Mouse (Mus musculus) intestine, postnatal 0 days (tissue): Measurements from ENCODE around the gene Tnrc6c. TPM values are rescaled to one million over a fixed set of nuclear protein-coding genes. Genes with fewer than 3 reads are reported as not detected.

Experiments
- ATAC-seq: fragments of 200-750 bp; cut with Nextera tagmentation; 2 replicates; pipeline ENCODE4 v1.8.0; 2017; ENCODE audit warnings: mild to moderate bottlenecking, moderate TSS enrichment, moderate library complexity
- H3K27ac ChIP-seq: fragments of 300-500 bp; sonication (generic); 2 replicates; pipeline ENCODE4 v1.5.1; 2014; ENCODE audit warnings: mild to moderate bottlenecking, low read depth, low read length, moderate library complexity
- H3K27me3 ChIP-seq: fragments of 300-500 bp; sonication (generic); replicated peaks from 2 replicates; pipeline ENCODE4 v1.6.1; 2014; ENCODE audit warnings: low read length, mixed read lengths; ENCODE audit not compliant: control insufficient read depth, insufficient read depth
- H3K36me3 ChIP-seq: fragments of 300-500 bp; sonication (generic); 2 replicates; pipeline ENCODE4 v1.6.1; 2014; ENCODE audit warnings: mild to moderate bottlenecking, moderate library complexity; ENCODE audit not compliant: control insufficient read depth, insufficient read depth
- H3K4me1 ChIP-seq: fragments of 300-500 bp; sonication (generic); replicated peaks from 2 replicates; pipeline ENCODE4 v1.6.1; 2014; ENCODE audit warnings: antibody characterized with exemption, low read length, mixed read lengths; ENCODE audit not compliant: control insufficient read depth, insufficient read depth
- H3K4me2 ChIP-seq: fragments of 300-500 bp; sonication (generic); replicated peaks from 2 replicates; pipeline ENCODE4 v1.6.1; 2014; ENCODE audit warnings: low read depth, mild to moderate bottlenecking, moderate library complexity
- H3K4me3 ChIP-seq: fragments of 300-500 bp; sonication (generic); 2 replicates; pipeline ENCODE4 v1.5.1; 2014; ENCODE audit warnings: low read depth, low read length
- H3K9ac ChIP-seq: fragments of 300-500 bp; sonication (generic); 2 replicates; pipeline ENCODE4 v1.6.1; 2014; ENCODE audit warnings: mild to moderate bottlenecking, low read depth, low read length
- H3K9me3 ChIP-seq: fragments of 300-500 bp; sonication (generic); 2 replicates; pipeline ENCODE4 v1.6.1; 2016; ENCODE audit warnings: mixed run types; ENCODE audit not compliant: control insufficient read depth
- CTCF ChIP-seq: sonication (generic); IDR thresholded peaks from 2 replicates; pipeline ENCODE4 v1.5.1; 2016; ENCODE audit warnings: low read depth, mild to moderate bottlenecking, control low read depth, antibody characterized with exemption, moderate library complexity
- WGBS: fragments of 180-500 bp; shearing (Covaris S2); extraction: QIAGEN DNeasy Blood & Tissue Kit; methylation state at CpG from one replicate; pipeline ENCODE4 v1.1.7; 2014; 5-methylcytosine and 5-hydroxymethylcytosine counted together
- polyA plus RNA-seq: library from polyadenylated mRNA; unstranded; fragments of >200 nt; fragmentation: Nextera tagmentation; extraction: Ambion mirVana; gene quantifications from 2 replicates; pipeline ENCODE4 v1.2.1, GENCODE M21; 2015

Gene Tnrc6c
- polyA plus RNA-seq, 1 experiment from 2014 or later: 6.1 TPM

DNA sequence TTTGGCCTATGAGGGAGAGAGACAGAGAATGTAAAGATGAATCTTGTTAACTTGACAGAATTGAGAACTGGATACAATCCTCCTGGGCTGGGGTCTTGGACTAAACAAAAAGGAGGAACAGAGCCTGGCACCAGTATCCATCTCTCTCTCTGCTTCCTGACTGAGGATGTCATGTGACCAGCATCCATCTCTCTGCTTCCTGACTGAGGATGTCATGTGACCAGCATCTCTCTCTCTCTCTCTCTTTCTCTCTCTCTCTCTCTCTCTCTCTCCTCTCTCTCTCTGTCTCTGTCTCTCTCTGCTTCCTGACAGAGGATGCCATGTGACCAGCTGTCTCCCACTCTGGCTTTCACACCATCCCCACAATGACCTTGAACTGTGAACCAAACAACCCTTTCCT is 43.5 kb upstream of the Tnrc6c start:
- H3K9ac ChIP-seq: no peak overlapping the region
- H3K36me3 ChIP-seq: no peaks in the 10 kb centered on the region
- no peak for ATAC-seq
- TF ChIP-seq CTCF: no peak
- no peak overlapping the region for H3K4me3 ChIP-seq
- H3K27ac ChIP-seq: no peak overlapping the region
- H3K4me2 ChIP-seq: peak overlapping the region; percentile 56
- 0 out of 2 replicates have a peak, but pooled peaks cover 11% of the 10 kb centered on the region for H3K27me3 ChIP-seq
- H3K9me3 ChIP-seq: no peaks in the 10 kb centered on the region
- H3K4me1 ChIP-seq: 0 out of 2 replicates have a peak, but pooled peaks cover 2% of the 10 kb centered on the region

DNA sequence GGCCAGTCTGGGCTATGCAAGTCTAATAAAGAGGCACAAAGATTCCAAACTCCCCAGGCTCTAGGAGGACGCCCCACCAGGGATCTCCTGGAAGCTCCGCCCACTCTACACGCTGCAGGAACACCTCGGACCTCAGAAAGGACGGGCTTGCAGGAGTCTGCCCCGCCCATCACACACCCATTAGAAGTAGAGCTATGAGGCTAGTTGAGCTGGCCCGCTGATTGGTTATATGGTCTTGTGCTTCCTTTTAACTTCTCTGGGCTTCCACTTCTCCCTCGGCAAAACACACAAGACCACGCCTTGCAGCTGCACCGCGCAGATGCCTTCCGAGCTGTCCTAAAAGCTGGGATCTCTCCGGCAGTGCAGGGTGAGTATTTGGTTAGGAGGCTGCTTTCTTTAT is 43.0 kb upstream of the Tnrc6c start:
- H3K27me3 ChIP-seq: 0 out of 2 replicates have a peak, but pooled peaks cover 11% of the 10 kb centered on the region
- H3K4me3 ChIP-seq: peak overlapping the region; percentile 23
- H3K4me1 ChIP-seq: 0 out of 2 replicates have a peak, but pooled peaks cover 2% of the 10 kb centered on the region
- H3K4me2 ChIP-seq: peak overlapping the region; percentile 56
- H3K27ac ChIP-seq: no peak overlapping the region
- WGBS: under 1% methylated on average over 13 of the region's 13 CpGs
- TF ChIP-seq CTCF: no peak
- no peaks in the 10 kb centered on the region for H3K36me3 ChIP-seq
- peak; percentile 77 for ATAC-seq
- no peaks in the 10 kb centered on the region for H3K9me3 ChIP-seq
- H3K9ac ChIP-seq: no peak overlapping the region

DNA sequence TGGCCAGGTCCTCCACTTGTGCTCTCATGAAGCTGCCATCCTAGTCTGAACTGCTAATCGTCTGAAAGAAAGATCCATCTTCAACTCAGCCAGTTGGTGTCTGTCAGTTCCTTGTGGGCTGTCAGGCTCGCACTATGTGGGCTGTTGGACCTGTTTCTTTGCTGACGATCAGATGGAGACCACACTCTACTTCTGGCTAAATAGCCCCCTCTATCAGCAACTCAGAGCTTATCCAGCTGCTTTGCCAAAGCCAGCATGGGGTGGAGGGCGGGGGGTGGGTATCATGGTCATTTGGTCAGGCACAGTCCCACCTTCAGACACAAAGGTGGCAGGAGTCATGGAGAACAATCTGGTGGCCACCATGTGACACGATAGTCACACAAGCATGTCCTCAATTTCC is 42.2 kb upstream of the Tnrc6c start:
- Histone ChIP-seq H3K4me3 (no peak overlapping the region), H3K9ac (no peak overlapping the region), H3K9me3 (no peaks in the 10 kb centered on the region), H3K27ac (no peak overlapping the region), H3K4me2 (no peak overlapping the region), H3K36me3 (no peaks in the 10 kb centered on the region), H3K4me1 (no peaks in the 10 kb centered on the region), H3K27me3 (peaks cover 18% of the 10 kb centered on the region; the same call in 1 of the 2 replicates)
- no peak for ATAC-seq
- WGBS: 36% methylated on average over 5 of the region's 5 CpGs
- peak; percentile 34 for TF ChIP-seq CTCF

DNA sequence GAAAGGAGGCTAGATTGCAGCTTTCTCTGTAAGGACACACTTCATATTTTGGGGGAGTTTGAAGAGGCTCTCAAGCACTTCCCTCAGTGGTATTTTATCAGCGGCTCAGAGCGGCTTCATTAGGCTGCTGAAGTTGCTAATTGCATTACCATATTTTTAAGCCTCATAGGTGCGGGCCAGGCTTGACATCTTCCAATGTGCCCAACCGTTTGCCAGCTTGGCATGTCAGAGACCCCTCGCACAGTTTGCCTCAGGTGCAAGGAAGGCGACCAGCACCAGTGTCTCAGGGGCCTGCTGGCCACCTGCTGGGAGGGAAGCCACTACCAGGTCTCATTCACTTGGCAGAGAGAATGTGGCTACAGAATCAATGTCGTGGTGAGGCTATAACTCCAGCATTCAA is 41.2 kb upstream of the Tnrc6c start:
- no peak overlapping the region for H3K4me3 ChIP-seq
- WGBS: 60% methylated on average over 7 of the region's 7 CpGs

DNA sequence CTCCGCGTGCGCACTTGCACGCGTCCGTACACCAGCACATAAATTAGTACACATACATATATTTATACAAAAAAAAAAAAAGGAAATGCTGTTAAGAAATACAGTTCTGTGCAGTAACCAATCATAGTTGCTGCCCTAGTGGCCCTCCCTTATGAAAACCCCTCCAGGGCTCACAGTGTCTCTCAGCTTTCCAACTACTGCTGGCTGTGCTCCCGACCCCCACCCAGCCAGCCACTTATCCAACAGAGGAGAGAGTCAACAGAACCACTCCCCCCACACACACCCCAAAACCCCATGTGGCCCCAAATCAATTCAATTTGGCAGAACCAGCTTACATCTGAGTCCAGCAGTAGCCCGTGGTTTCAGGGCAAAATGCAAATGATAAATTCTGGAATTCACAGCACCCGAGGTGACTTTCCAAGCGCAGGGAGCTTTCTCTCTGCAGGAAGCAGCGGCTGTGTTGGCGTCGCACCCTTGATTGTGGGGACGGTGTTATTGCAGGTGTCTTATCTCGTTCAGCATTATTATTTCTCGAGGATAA is 36.7 kb upstream of the Tnrc6c start:
- no peak for ATAC-seq
- Histone ChIP-seq H3K27ac (no peak overlapping the region), H3K36me3 (no peaks in the 10 kb centered on the region), H3K9me3 (no peaks in the 10 kb centered on the region), H3K9ac (no peak overlapping the region), H3K4me3 (no peak overlapping the region), H3K4me1 (peaks cover 10% of the 10 kb centered on the region), H3K4me2 (peak overlapping the region; percentile 21; the same call in 1 of the 2 replicates), H3K27me3 (peaks cover 17% of the 10 kb centered on the region)
- WGBS: 12% methylated on average over 16 of the region's 16 CpGs
- no peak for TF ChIP-seq CTCF

More for the DNA sequence above, 41.2 kb upstream of the Tnrc6c start:
- no peak overlapping the region for H3K27ac ChIP-seq
- no peaks in the 10 kb centered on the region for H3K9me3 ChIP-seq
- no peak for TF ChIP-seq CTCF
- no peak for ATAC-seq
- H3K27me3 ChIP-seq: peaks cover 25% of the 10 kb centered on the region; the same call in 1 of the 2 replicates
- H3K4me2 ChIP-seq: no peak overlapping the region
- peaks cover 5% of the 10 kb centered on the region for H3K4me1 ChIP-seq
- H3K36me3 ChIP-seq: no peaks in the 10 kb centered on the region
- H3K9ac ChIP-seq: no peak overlapping the region

DNA sequence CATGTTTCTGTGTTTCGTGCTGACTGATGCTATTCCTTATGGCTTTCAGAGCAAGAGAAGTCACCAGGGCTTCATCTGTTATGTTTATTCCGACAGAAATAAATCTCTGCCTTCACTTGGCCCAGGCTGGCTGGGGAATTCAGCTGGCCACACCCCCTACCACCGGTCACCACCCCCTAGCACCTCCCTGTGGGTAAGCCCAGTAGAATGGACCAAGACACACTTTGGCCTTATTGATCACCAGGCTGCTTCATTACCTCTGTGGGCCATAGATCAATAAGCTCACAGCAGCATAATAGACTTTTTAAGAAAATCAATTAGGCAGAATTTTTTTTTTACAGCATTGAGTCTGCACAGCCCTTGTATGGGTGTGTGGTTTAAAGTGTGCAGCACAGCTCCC is 35.9 kb upstream of the Tnrc6c start:
- H3K27ac ChIP-seq: no peak overlapping the region
- no peak for ATAC-seq
- no peaks in the 10 kb centered on the region for H3K36me3 ChIP-seq
- no peak for TF ChIP-seq CTCF
- no peak overlapping the region for H3K9ac ChIP-seq
- H3K9me3 ChIP-seq: no peaks in the 10 kb centered on the region
- H3K27me3 ChIP-seq: peaks cover 14% of the 10 kb centered on the region
- H3K4me1 ChIP-seq: peaks cover 10% of the 10 kb centered on the region
- H3K4me2 ChIP-seq: 0 out of 2 replicates have a peak overlapping the region, but pooled peaks have one; percentile 21
- no peak overlapping the region for H3K4me3 ChIP-seq
- 9% methylated on average over 3 of the region's 3 CpGs for WGBS

DNA sequence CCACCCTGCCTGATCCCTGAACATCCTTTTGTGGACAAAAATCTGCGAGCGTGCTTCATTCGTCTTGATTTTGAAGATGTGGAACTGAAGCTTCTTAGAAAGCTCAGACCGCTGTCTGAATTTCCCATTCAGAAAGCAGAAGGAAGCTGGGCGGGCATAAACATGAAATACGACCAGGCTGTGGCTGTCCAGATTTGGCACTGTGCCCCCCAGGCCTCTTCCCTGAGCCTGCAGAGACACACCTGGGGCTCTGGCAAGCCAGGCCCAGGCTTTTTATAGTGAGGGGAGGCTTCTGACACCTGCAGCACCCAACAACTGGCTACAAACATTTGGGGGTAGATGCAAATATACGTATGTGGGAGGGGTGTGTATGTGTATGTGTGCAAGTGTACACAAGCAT is 35.3 kb upstream of the Tnrc6c start:
- no peak overlapping the region for H3K4me2 ChIP-seq
- no peak overlapping the region for H3K4me3 ChIP-seq
- H3K36me3 ChIP-seq: no peaks in the 10 kb centered on the region
- no peak overlapping the region for H3K27ac ChIP-seq
- no peaks in the 10 kb centered on the region for H3K9me3 ChIP-seq
- ATAC-seq: no peak
- TF ChIP-seq CTCF: no peak
- no peak overlapping the region for H3K9ac ChIP-seq
- WGBS: 74% methylated on average over 7 of the region's 7 CpGs
- H3K4me1 ChIP-seq: peaks cover 10% of the 10 kb centered on the region
- peaks cover 14% of the 10 kb centered on the region for H3K27me3 ChIP-seq
